Mouse (Mus musculus) right cerebral cortex, postnatal 14 days (tissue): ENCODE measurements around the gene AW146154.
"Not testable (repeated sequence)": the region's sequence is repeated elsewhere in the genome, so short reads cannot be mapped to it uniquely, and the experiment has no call there.

Source experiments
- DNase-seq: peaks from one replicate; pipeline ENCODE4 v3.0.0; 2022

The AW146154 gene

GRCm38 (mm10) chr7:41499389-41500049 is at the start of gene AW146154, which contains the start of gene Gm20449:
Gene AW146154, minus strand, starts transcription at chr7:41499890.
Gene Gm20449, minus strand, starts transcription at chr7:41499417.
- DNase-seq: peak; percentile 98

DNA sequence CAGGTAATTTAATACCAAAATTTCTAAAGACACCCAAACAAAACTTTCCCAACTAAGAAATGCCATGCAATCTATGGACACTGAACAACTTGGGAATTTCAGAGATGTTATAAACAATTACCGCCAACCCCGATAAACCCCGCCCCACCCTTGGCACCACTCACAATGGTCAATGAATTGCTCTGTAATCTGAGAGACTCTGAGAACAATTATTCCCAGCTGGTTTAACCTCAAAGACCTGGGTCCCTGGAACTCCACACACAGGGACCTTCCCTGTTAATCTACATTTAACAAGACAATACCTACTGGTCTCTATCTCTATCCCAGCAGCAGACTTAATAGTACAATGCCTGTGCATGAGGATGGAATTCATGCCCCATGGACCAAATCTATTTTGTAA is 13.0 kb upstream of the AW146154 start:
- DNase-seq: no peak

DNA sequence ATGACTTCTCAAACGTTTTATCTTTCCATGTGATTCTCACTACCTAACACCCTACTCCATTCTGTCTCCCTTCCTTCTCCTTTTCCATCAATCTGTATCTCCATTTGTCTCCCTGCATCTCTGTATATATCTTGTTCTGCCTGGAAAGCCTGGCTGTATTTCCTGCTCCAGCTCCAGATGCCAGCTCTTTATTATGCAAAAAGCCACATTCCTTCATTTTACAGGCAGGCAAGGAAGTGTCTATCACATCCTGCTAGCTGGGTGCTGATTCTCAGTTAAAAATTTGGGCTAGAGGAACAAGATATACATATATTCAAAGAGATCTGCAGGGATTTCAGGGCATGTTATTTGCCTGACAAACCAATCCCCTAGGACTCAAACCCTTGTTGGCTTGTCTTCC is 12.5 kb upstream of the AW146154 start:
- no peak for DNase-seq

GRCm38 (mm10) chr7:41502402-41502801 is 2.7 kb upstream of the AW146154 start:
- DNase-seq: no peak

DNA sequence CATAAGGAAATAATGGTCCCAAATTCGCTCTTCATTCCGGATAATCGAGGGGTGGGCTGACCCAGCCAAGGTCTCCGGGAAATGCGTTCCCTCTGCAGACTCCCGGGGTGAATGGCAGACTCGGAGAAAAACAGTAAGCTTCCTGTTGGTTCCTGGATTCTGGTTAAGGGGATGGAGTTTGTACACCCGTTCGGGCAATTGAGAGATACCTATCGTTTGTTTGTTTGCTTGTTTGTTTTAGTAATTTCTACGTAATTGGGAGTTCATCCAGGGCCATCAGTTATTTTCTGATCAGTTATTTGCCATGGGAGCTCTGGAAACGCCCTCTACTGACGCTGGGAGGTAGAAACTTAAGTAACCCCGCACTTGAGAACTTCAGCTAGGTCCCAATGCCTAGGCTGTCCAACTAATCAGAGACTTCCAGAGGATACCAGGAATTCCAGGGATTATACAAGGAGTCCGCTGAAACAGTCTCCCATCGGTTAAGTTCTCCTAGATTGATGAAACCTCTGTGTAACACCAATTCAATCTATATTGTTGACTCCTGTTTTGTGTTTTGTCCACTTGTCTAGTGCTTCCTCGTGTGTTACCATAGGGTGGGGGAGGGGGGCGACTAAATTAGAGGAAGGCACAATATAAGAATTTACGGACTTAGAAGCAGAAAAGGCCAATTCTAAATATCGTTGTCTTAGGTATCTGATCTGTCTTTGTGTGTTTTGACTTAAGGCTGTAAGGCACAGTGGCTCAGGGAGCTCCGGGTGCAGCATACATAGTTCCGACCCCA is 653 bp upstream of the AW146154 start:
- DNase-seq: peak; percentile 52

DNA sequence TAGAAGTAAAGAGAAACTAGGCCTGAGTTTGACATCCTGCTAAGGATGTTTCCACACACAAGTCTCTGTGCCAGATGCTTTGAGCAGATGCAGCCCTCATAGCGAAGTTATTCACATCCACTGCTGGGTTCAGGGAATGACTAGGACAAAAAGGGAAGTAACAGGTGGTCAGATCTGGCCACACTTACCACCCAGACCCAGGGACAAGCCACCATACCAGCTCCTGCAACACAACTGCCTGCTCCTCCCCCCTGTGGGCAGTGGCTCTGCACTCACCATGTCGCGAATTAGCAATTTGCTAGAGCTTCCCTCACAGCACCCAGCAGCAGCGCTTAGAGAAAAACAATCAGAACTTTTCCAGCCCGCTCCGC is 687 bp downstream of the AW146154 start:
- DNase-seq: not testable (repeated sequence)

DNA sequence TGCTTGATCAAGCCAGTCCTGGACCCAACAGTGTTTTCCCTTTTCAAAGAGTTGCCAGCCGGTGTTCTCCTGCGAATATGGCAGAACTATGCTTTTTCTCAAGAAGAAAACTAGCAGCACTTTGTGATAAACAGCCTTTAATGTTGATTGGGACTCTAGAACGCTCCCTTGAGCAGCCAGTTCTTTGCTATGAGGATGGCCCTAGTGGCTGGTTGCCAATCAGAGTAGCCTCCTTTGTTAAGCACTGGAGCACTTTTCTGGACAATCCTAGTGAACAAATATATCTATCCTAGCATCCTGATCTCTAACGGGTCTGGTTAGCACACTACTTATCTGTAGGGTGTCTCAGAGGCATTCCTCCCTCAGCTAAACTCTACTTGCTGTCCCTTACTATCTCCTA is 1.2 kb downstream of the AW146154 start:
- DNase-seq: peak; percentile 8

- DNase-seq: peak; percentile 8
Measured at GRCm38 (mm10) chr7:41497871-41498270, 1.8 kb downstream of the AW146154 start.

DNA sequence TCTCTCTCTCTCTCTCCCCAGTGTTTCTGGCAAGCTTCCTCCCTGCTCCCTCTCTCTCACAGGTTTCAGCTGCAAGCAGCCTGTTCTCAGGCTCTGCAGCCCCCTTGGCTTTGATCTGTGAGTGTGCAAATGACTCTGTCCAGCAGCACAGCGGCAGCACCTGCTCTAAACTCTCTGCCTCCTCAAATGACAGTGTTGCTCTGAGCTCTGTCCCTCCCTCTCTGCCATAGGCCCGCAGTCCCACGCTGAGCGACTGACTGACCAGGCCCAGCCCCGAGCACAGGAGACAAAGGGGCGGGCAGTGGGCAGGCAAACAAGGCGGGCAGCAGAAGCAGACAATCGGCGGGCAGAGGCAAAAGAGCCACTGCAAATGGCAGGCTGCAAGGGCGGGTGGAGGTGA is 47.8 kb downstream of the AW146154 start:
- DNase-seq: no peak

DNA sequence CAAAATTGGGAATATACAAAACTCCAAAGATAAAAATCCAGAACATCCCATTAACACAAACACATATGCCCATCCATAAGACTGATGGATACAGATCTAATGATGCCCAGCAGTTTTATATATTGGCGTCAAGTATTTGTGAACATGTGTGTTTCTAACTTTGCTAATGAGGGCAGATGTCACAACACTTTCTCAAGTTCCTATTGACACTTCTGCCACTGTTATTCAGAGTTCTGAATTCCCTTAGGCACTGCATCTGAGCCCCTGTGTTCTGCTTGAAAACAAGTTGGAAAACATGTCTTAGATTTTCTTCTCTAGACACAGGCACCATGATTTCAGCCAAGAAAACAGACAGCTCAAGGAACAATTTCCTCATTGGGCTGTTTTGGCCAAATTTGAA is 51.1 kb downstream of the AW146154 start, which contains the start of gene Vmn2r57:
Gene Vmn2r57, minus strand, starts transcription at position 101 of the 400 bp plus-strand sequence.
- DNase-seq: not testable (repeated sequence)
